Mouse (Mus musculus) brain, embryonic 18.5 days (tissue): ENCODE results near the gene Ddx1.

ENCODE experiments used
- DNase-seq: peaks from one replicate; pipeline ENCODE4 v3.0.0-alpha.2; 2012; ENCODE audit warnings: low read depth, low spot score

The Ddx1 gene

GRCm38 (mm10) chr12:13248691-13249572, at the start of gene Ddx1:
Gene Ddx1 (minus strand): TSS chr12:13249213.
- peak; percentile 71 for DNase-seq

DNA sequence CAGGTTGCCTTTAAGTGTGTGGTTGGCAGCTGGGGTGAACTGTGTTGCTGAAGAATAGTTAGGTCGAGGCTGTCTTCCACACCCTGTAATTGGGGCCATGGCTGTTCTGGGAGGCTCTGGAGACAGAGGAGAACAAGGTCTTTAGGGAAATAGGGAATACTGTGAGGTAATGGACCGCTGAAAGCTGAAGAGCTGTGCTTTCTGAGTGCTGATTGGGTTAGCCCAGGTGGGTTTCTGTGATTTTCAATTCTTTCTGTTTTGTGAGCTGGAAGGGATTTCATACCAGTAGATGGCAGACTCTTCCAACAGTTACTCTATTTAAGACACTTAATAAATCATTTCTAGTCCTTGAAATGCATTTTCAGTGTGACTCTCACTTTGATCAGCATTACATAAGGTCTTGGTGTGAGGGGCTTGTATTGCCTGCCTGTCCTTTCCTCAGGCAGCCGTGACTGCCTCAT, 44.4 kb upstream of the Ddx1 start:
- DNase-seq = no peak

DNA sequence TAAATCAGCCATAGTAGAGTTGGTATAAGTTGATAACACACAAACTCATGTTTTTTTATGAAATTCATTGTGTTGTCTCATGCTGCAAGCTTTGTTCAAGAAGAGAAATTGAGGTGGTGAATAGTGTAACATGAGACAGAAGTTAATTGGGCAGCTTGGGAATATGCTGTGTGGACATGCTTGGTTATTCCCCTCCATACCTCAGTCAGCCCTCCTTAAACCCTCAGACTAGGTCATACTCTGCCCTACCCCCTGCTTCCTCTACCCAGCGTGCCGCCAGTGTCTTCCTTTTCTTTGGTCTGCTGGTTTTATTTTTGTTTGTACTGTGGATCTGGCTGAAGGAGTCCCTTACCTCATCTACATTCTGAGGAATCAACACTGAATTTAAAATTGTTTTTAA, 42.4 kb upstream of the Ddx1 start:
- no peak for DNase-seq

- DNase-seq = no peak
Observed at GRCm38 (mm10) chr12:13269570-13270390, 20.8 kb upstream of the Ddx1 start.

GRCm38 (mm10) chr12:13268826-13269449, 19.9 kb upstream of the Ddx1 start, which contains the start of gene Nbas:
Gene Nbas (plus strand): TSS chr12:13269133.
- peak; percentile 45 for DNase-seq

DNA sequence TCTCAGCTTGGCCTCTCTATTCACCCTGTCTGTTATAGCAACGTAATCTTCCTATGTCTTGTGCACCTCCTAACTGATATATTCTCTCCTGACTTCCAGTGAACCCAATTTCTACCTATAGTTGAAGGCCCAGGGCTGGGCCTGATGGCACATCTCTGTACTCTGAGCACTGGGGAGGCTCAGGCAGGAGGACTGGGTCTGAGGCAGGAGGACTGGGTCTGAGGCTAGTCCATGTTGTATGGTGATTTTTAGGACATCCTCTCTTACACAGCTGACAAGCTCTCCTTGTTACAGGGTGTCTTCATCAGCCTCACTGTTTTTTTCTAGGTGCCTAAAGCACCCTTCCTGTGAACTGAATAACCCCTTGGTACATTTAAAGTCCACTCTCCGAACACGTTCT, 19.4 kb upstream of the Ddx1 start:
- no peak for DNase-seq

GRCm38 (mm10) chr12:13255701-13256100, 6.7 kb upstream of the Ddx1 start:
- no peak for DNase-seq

GRCm38 (mm10) chr12:13255068-13255467, 6.1 kb upstream of the Ddx1 start:
- DNase-seq = no peak

DNA sequence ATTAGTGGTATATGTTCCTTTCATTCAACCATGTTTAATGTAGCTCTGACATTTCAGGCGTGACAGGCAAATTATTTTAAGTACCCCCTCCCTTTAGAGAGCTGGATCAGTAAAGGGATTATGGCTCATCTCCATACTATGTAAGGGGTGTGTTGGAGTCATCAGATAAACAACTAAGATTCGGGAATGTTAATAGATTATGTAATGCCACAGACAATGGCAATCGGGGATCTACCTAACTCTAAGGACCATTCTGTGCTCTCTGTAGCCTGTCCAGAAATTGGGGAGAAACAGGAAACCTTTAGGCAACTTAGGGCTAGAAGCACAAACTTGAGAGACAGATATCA, 533 bp upstream of the Ddx1 start:
- DNase-seq = no peak

DNA sequence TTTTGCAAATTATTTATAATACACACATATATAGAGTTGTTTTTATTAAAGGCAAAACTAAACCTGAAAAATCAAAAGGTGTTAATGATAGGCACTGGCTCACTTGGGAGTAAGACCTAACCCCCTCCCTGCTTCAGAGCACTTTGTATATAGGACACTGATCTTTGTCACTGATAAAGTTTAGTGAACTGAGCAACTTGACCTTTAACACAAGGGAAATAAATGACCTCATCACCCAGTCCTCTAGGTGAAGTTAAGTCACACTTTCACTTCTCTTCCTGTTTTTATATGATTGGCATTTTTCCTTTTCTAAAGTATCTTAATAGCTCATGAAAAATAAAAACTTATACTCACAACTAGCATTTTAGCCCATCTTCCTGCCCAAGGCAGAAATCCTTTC, 6.6 kb downstream of the Ddx1 start:
- DNase-seq = no peak

- DNase-seq = no peak
Observed at GRCm38 (mm10) chr12:13218101-13218514, 30.9 kb downstream of the Ddx1 start.

DNA sequence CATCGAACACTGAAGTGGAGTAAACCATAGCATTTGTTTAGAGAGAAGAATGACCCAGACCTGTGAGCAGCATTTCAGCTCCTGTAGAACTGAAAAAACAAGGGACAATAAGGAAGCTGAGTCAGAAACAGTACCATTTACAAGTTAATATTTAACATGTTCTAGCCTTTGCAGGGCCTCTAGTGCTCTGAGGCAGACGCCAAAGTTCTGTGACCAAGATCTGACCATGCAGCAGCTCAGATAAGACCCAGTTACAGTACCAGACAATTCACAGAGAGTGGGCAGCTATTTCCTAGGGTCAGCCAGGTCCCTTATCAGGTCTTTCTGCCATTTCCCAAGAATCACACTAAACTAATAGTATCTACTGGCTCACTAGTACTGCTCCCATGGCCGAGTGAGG, 31.4 kb downstream of the Ddx1 start:
- no peak for DNase-seq

GRCm38 (mm10) chr12:13216501-13217103, 32.4 kb downstream of the Ddx1 start:
- DNase-seq = no peak

- peak; percentile 83 for DNase-seq
Observed at GRCm38 (mm10) chr12:13214345-13215278, 34.4 kb downstream of the Ddx1 start.

DNA sequence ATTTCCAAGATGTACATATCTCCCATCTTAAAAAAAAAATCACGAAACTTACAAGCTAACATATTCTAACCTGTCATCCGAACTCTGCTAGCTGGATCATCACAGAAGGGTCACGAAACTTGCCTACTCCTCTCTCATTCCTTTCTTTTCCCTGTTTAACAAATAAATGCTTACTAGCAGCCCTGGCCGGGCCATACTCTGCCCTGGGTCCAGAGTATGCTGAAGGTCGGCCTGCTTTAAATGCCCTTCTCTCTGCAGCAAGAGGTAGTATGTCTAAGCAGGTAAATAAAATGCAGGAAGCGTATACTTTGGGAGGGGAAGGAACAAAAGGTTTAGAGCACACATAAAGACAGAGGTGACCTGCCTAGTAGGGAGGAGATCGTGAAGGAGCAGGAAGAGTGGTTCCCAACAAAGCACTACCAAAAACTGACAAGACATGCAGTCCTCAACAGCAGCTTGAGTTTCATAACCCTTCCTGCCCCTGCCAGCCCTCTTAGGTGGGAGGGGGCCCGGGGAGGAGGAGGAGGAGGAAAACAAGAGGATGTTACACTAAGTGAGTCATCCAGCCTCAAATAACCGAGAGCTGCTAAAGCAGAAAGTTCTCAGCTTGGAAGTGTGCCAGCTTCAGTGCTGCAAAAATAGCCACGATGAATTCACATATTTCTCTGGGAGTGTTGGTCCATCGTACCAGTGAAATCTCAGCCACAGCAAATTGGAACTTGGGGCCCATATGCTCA, 37.1 kb downstream of the Ddx1 start:
- DNase-seq = no peak

GRCm38 (mm10) chr12:13209692-13210377, 39.2 kb downstream of the Ddx1 start:
- peak; percentile 76 for DNase-seq

- DNase-seq = no peak
Observed at GRCm38 (mm10) chr12:13208983-13209451, 40.0 kb downstream of the Ddx1 start.

- no peak for DNase-seq
Observed at GRCm38 (mm10) chr12:13208517-13208916, 40.5 kb downstream of the Ddx1 start.

DNA sequence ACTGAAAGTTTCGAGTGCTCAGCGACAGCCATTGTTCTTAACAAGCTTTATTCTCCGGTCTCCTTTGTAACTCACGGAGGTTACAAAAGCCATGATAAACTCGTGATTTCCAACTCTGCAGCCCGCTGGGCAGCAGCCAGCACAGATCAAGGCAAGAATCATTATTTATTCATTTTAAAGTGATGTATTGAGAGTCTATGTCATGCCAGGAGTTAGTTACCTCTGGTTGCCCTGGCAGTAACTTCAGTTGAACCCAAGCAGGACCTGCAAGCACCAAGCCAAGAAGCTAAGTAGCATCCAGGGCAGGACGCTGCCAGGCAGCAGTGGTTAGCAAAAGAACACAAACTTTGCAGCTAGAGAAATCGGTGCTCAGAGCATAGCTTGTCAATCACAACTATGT, 41.9 kb downstream of the Ddx1 start:
- no peak for DNase-seq
